Mouse (Mus musculus) kidney, postnatal 0 days (tissue): ENCODE measurements around the gene Ivns1abp. TPM values are rescaled to one million over a fixed set of nuclear protein-coding genes. Genes with fewer than 3 reads are reported as not detected.
A peak's percentile ranks its signal among the peaks of the same experiment; 100 is the strongest.

ENCODE experiments used
- ATAC-seq: fragments of 200-750 bp; cut with Nextera tagmentation; replicated peaks from 2 replicates; pipeline ENCODE4 v1.8.0; 2017; ENCODE audit warnings: low read depth, moderate number of reproducible peaks, moderate TSS enrichment, moderate library complexity; ENCODE audit not compliant: low FRiP score
- DNase-seq: peaks from one replicate; pipeline ENCODE4 v3.0.0-alpha.2; 2016; ENCODE audit warnings: low spot score
- H3K27ac ChIP-seq: fragments of 300-500 bp; sonication (generic); 2 replicates; pipeline ENCODE4 v1.5.1; 2014; ENCODE audit warnings: mild to moderate bottlenecking
- H3K27me3 ChIP-seq: fragments of 300-500 bp; sonication (generic); 2 replicates; pipeline ENCODE4 v1.6.1; 2014; ENCODE audit warnings: low read length, mixed read lengths; ENCODE audit not compliant: insufficient read depth
- H3K36me3 ChIP-seq: fragments of 300-500 bp; sonication (generic); 2 replicates; pipeline ENCODE4 v1.6.1; 2014; ENCODE audit warnings: low read length, mixed read lengths; ENCODE audit not compliant: insufficient read depth
- H3K4me1 ChIP-seq: fragments of 300-500 bp; sonication (generic); replicated peaks from 2 replicates; pipeline ENCODE4 v1.6.1; 2014; ENCODE audit warnings: antibody characterized with exemption, low read length, mixed read lengths; ENCODE audit not compliant: insufficient read depth
- H3K4me2 ChIP-seq: fragments of 300-500 bp; sonication (generic); 2 replicates; pipeline ENCODE4 v1.6.1; 2014; ENCODE audit warnings: mild to moderate bottlenecking, low read length, moderate library complexity, mixed read lengths
- H3K4me3 ChIP-seq: fragments of 300-500 bp; sonication (generic); replicated peaks from 2 replicates; pipeline ENCODE4 v1.5.1; 2014; ENCODE audit warnings: low read depth, low read length
- H3K9ac ChIP-seq: fragments of 300-500 bp; sonication (generic); 2 replicates; pipeline ENCODE4 v1.6.1; 2014; ENCODE audit warnings: low read depth, low read length
- H3K9me3 ChIP-seq: fragments of 300-500 bp; sonication (generic); replicated peaks from 2 replicates; pipeline ENCODE4 v1.6.1; 2016; ENCODE audit warnings: low read length, inconsistent platforms, mixed read lengths
- CTCF ChIP-seq: IDR thresholded peaks from 2 replicates; pipeline ENCODE4 v1.5.1; 2016; ENCODE audit warnings: antibody characterized with exemption, low read depth, mild to moderate bottlenecking, moderate library complexity
- WGBS: fragments of 180-500 bp; shearing (Covaris S2); extraction: QIAGEN DNeasy Blood & Tissue Kit; methylation state at CpG from one replicate; pipeline ENCODE4 v1.1.7; 2014; 5-methylcytosine and 5-hydroxymethylcytosine counted together
- polyA plus RNA-seq: library from polyadenylated mRNA; unstranded; fragments of >200 nt; fragmentation: Nextera tagmentation; extraction: Ambion mirVana; gene quantifications from 2 replicates; pipeline ENCODE4 v1.2.1, GENCODE M21; 2015

Gene Ivns1abp
- polyA plus RNA-seq: 432 and 474 TPM in 2 replicates

GRCm38 (mm10) chr1:151344283-151345108 is at the start of gene Ivns1abp:
TSS of gene Ivns1abp (plus strand) at chr1:151344477.
- DNase-seq (peak; percentile 98), ATAC-seq (peak; percentile 95)
- H3K4me1 ChIP-seq: 0 out of 2 replicates have a peak, but pooled peaks cover 8% of the 10 kb centered on the region
- no peaks in the 10 kb centered on the region for H3K9me3 ChIP-seq
- H3K27ac ChIP-seq: peak within 1 kb of the TSS; percentile 97
- peak within 1 kb of the TSS; percentile 68 for H3K4me2 ChIP-seq
- peak within 1 kb of the TSS; percentile 95 for H3K9ac ChIP-seq
- no peaks in the 10 kb centered on the region for H3K27me3 ChIP-seq
- TF ChIP-seq CTCF: no peak
- H3K4me3 ChIP-seq: peak within 1 kb of the TSS; percentile 94
- peaks cover 2% of the 10 kb centered on the region; the same call in 1 of the 2 replicates for H3K36me3 ChIP-seq
- under 1% methylated on average over 95 of the region's 104 CpGs for WGBS

- no peak for ATAC-seq
- Histone ChIP-seq H3K36me3 (no peaks in the 10 kb centered on the region), H3K4me2 (no peak overlapping the region), H3K9ac (no peak overlapping the region), H3K4me3 (no peak overlapping the region), H3K4me1 (no peaks in the 10 kb centered on the region), H3K27me3 (no peaks in the 10 kb centered on the region), H3K9me3 (no peaks in the 10 kb centered on the region), H3K27ac (no peak overlapping the region)
- 42% methylated on average over 3 of the region's 3 CpGs for WGBS
- no peak for DNase-seq
- TF ChIP-seq CTCF: no peak
Measured at GRCm38 (mm10) chr1:151295486-151295885, 48.8 kb upstream of the Ivns1abp start.

GRCm38 (mm10) chr1:151296621-151297020 is 47.7 kb upstream of the Ivns1abp start:
- DNase-seq (no peak), ATAC-seq (no peak)
- Histone ChIP-seq H3K4me1 (no peaks in the 10 kb centered on the region), H3K4me3 (no peak overlapping the region), H3K36me3 (no peaks in the 10 kb centered on the region), H3K4me2 (no peak overlapping the region), H3K27me3 (no peaks in the 10 kb centered on the region), H3K27ac (no peak overlapping the region), H3K9ac (no peak overlapping the region), H3K9me3 (no peaks in the 10 kb centered on the region)
- WGBS: 86% methylated on average over 1 of the region's 1 CpGs
- TF ChIP-seq CTCF: no peak

- 84% methylated on average over 6 of the region's 6 CpGs for WGBS
- no peaks in the 10 kb centered on the region for H3K27me3 ChIP-seq
Measured at GRCm38 (mm10) chr1:151297025-151297424, 47.3 kb upstream of the Ivns1abp start.

GRCm38 (mm10) chr1:151297596-151297995 is 46.7 kb upstream of the Ivns1abp start:
- WGBS: 82% methylated on average over 2 of the region's 2 CpGs

More at GRCm38 (mm10) chr1:151297025-151297424, 47.3 kb upstream of the Ivns1abp start:
- Histone ChIP-seq H3K27ac (no peak overlapping the region), H3K9me3 (no peaks in the 10 kb centered on the region), H3K36me3 (no peaks in the 10 kb centered on the region), H3K4me2 (no peak overlapping the region), H3K4me3 (no peak overlapping the region), H3K4me1 (no peaks in the 10 kb centered on the region), H3K9ac (no peak overlapping the region)
- DNase-seq: no peak
- no peak for TF ChIP-seq CTCF
- ATAC-seq: no peak

GRCm38 (mm10) chr1:151301456-151301855 is 42.8 kb upstream of the Ivns1abp start:
- ATAC-seq (no peak), DNase-seq (no peak)
- Histone ChIP-seq H3K36me3 (no peaks in the 10 kb centered on the region), H3K4me1 (no peaks in the 10 kb centered on the region), H3K27me3 (no peaks in the 10 kb centered on the region), H3K9ac (no peak overlapping the region), H3K4me3 (no peak overlapping the region), H3K4me2 (no peak overlapping the region), H3K27ac (no peak overlapping the region), H3K9me3 (no peaks in the 10 kb centered on the region)
- no peak for TF ChIP-seq CTCF
- WGBS: 60% methylated on average over 6 of the region's 6 CpGs

More at GRCm38 (mm10) chr1:151297596-151297995, 46.7 kb upstream of the Ivns1abp start:
- Histone ChIP-seq H3K4me3 (no peak overlapping the region), H3K27ac (no peak overlapping the region), H3K36me3 (no peaks in the 10 kb centered on the region), H3K9ac (no peak overlapping the region), H3K9me3 (no peaks in the 10 kb centered on the region), H3K27me3 (no peaks in the 10 kb centered on the region), H3K4me1 (no peaks in the 10 kb centered on the region), H3K4me2 (no peak overlapping the region)
- no peak for DNase-seq
- TF ChIP-seq CTCF: no peak
- ATAC-seq: no peak
